Mouse (Mus musculus) embryo, embryonic 11.5 days (tissue): ENCODE measurements at regions not wholly inside any gene's neighbourhood (a gene's known extent, or its start where the extent isn't known, plus 50 kb on each side); places are given as distances from the start of the nearest gene placed in this dataset.
A peak's percentile ranks its signal among the peaks of the same experiment; 100 is the strongest.

Experiments used
- DNase-seq: peaks from one replicate; pipeline ENCODE4 v3.0.0-alpha.2; 2012; ENCODE audit warnings: low read depth, low spot score

GRCm38 (mm10) chr15:96944741-96945140 is 111.0 kb downstream of the Slc38a4 start:
- no peak for DNase-seq

GRCm38 (mm10) chr15:96942651-96943050 is 113.1 kb downstream of the Slc38a4 start:
- no peak for DNase-seq

- no peak for DNase-seq
These were observed 117.3 kb downstream of the Slc38a4 start for GRCm38 (mm10) chr15:96938406-96938805.

GRCm38 (mm10) chr15:96937623-96938022 is 118.1 kb downstream of the Slc38a4 start:
- DNase-seq: no peak

- DNase-seq: peak; percentile 89
These were observed 118.9 kb downstream of the Slc38a4 start for GRCm38 (mm10) chr15:96936705-96937346.

- DNase-seq: no peak
These were observed 119.5 kb downstream of the Slc38a4 start for GRCm38 (mm10) chr15:96936216-96936615.

- no peak for DNase-seq
These were observed 122.3 kb downstream of the Slc38a4 start for GRCm38 (mm10) chr15:96933451-96933850.

GRCm38 (mm10) chr15:96930531-96930930 is 125.2 kb downstream of the Slc38a4 start:
- DNase-seq: no peak

- no peak for DNase-seq
These were observed 126.0 kb downstream of the Slc38a4 start for GRCm38 (mm10) chr15:96929788-96930187.

- no peak for DNase-seq
These were observed 127.1 kb downstream of the Slc38a4 start for GRCm38 (mm10) chr15:96928692-96929091.

GRCm38 (mm10) chr15:96927674-96928073 is 128.1 kb downstream of the Slc38a4 start:
- DNase-seq: no peak

- no peak for DNase-seq
These were observed 129.1 kb downstream of the Slc38a4 start for GRCm38 (mm10) chr15:96926660-96927059.

- no peak for DNase-seq
These were observed 139.2 kb downstream of the Slc38a4 start for GRCm38 (mm10) chr15:96916586-96916985.

- no peak for DNase-seq
These were observed 140.2 kb downstream of the Slc38a4 start for GRCm38 (mm10) chr15:96915544-96915943.

GRCm38 (mm10) chr15:96914988-96915387 is 140.8 kb downstream of the Slc38a4 start:
- no peak for DNase-seq

GRCm38 (mm10) chr15:96905520-96905919 is 150.2 kb downstream of the Slc38a4 start:
- no peak for DNase-seq

GRCm38 (mm10) chr15:96903461-96903860 is 152.3 kb downstream of the Slc38a4 start:
- DNase-seq: no peak

- no peak for DNase-seq
These were observed 153.0 kb downstream of the Slc38a4 start for GRCm38 (mm10) chr15:96902781-96903180.

- DNase-seq: no peak
These were observed 154.1 kb downstream of the Slc38a4 start for GRCm38 (mm10) chr15:96901616-96902015.

GRCm38 (mm10) chr15:96898285-96898684 is 157.5 kb downstream of the Slc38a4 start:
- DNase-seq: no peak

GRCm38 (mm10) chr15:96884901-96885300 is 170.9 kb downstream of the Slc38a4 start:
- no peak for DNase-seq

- DNase-seq: no peak
These were observed 172.0 kb downstream of the Slc38a4 start for GRCm38 (mm10) chr15:96883754-96884153.

GRCm38 (mm10) chr15:96882211-96882610 is 173.5 kb downstream of the Slc38a4 start:
- DNase-seq: no peak
